Mouse (Mus musculus): ENCODE measurements around the gene Focad. TPM values are rescaled to one million over a fixed set of nuclear protein-coding genes. Genes with fewer than 3 reads are reported as not detected.
"Not testable (repeated sequence)": the region's sequence is repeated elsewhere in the genome, so short reads cannot be mapped to it uniquely, and the experiment has no call there.

The Focad gene
- polyA plus RNA-seq, 1 experiment from 2014 or later: 17.4 TPM

- 2% methylated on average over 4 of the region's 4 CpGs for WGBS
- H3K9me3 ChIP-seq (ENCODE audit: control insufficient read depth, low read length): no peaks in the 10 kb centered on the region
These were observed 256.5 kb downstream of the Focad start for GRCm38 (mm10) chr4:88350910-88351309.

GRCm38 (mm10) chr4:88356652-88357051 is 262.2 kb downstream of the Focad start:
- Histone ChIP-seq H3K36me3 (ENCODE audit: control insufficient read depth, insufficient read depth, low read length) (no peaks in the 10 kb centered on the region), H3K4me1 (replicated peaks; ENCODE audit: control insufficient read depth, insufficient read depth, low read length) (no peaks in the 10 kb centered on the region), H3K27me3 (replicated peaks; ENCODE audit: control insufficient read depth, insufficient read depth, low read length) (no peaks in the 10 kb centered on the region), H3K4me3 (ENCODE audit: low read depth, low read length) (no peak overlapping the region), H3K27ac (ENCODE audit: low read depth) (no peak overlapping the region), H3K4me2 (ENCODE audit: low read length) (no peak overlapping the region), H3K9ac (ENCODE audit: low read length) (no peak overlapping the region), H3K9me3 (ENCODE audit: control insufficient read depth, low read length) (no peaks in the 10 kb centered on the region)
- ATAC-seq (replicated peaks; ENCODE audit: low FRiP score, low TSS enrichment, low read depth) (no peak), DNase-seq (ENCODE audit: low spot score) (no peak)
- WGBS: 77% methylated on average over 2 of the region's 2 CpGs

More at GRCm38 (mm10) chr4:88350910-88351309, 256.5 kb downstream of the Focad start:
- Histone ChIP-seq H3K4me3 (ENCODE audit: low read depth, low read length) (no peak overlapping the region), H3K4me1 (replicated peaks; ENCODE audit: control insufficient read depth, insufficient read depth, low read length) (no peaks in the 10 kb centered on the region), H3K9ac (ENCODE audit: low read length) (no peak overlapping the region), H3K27me3 (replicated peaks; ENCODE audit: control insufficient read depth, insufficient read depth, low read length) (no peaks in the 10 kb centered on the region), H3K27ac (ENCODE audit: low read depth) (no peak overlapping the region), H3K4me2 (ENCODE audit: low read length) (no peak overlapping the region), H3K36me3 (ENCODE audit: control insufficient read depth, insufficient read depth, low read length) (no peaks in the 10 kb centered on the region)
- DNase-seq (ENCODE audit: low spot score): peak; percentile 72
- peak; percentile 68; the same call in 1 of the 2 replicates for ATAC-seq (replicated peaks; ENCODE audit: low FRiP score, low TSS enrichment, low read depth)

GRCm38 (mm10) chr4:88357431-88357830 is 263.0 kb downstream of the Focad start:
- Histone ChIP-seq H3K27ac (ENCODE audit: low read depth) (no peak overlapping the region), H3K9ac (ENCODE audit: low read length) (no peak overlapping the region), H3K4me3 (ENCODE audit: low read depth, low read length) (no peak overlapping the region), H3K4me2 (ENCODE audit: low read length) (no peak overlapping the region), H3K4me1 (replicated peaks; ENCODE audit: control insufficient read depth, insufficient read depth, low read length) (no peaks in the 10 kb centered on the region), H3K36me3 (ENCODE audit: control insufficient read depth, insufficient read depth, low read length) (no peaks in the 10 kb centered on the region), H3K9me3 (ENCODE audit: control insufficient read depth, low read length) (no peaks in the 10 kb centered on the region), H3K27me3 (replicated peaks; ENCODE audit: control insufficient read depth, insufficient read depth, low read length) (no peaks in the 10 kb centered on the region)
- DNase-seq (ENCODE audit: low spot score) (no peak), ATAC-seq (replicated peaks; ENCODE audit: low FRiP score, low TSS enrichment, low read depth) (no peak)
- WGBS: 77% methylated on average over 3 of the region's 3 CpGs

GRCm38 (mm10) chr4:88369951-88370350 is 275.5 kb downstream of the Focad start:
- DNase-seq (ENCODE audit: low spot score) (no peak), ATAC-seq (replicated peaks; ENCODE audit: low FRiP score, low TSS enrichment, low read depth) (no peak)
- Histone ChIP-seq H3K9ac (ENCODE audit: low read length) (no peak overlapping the region), H3K36me3 (ENCODE audit: control insufficient read depth, insufficient read depth, low read length) (no peaks in the 10 kb centered on the region), H3K4me3 (ENCODE audit: low read depth, low read length) (no peak overlapping the region), H3K27ac (ENCODE audit: low read depth) (no peak overlapping the region), H3K9me3 (ENCODE audit: control insufficient read depth, low read length) (no peaks in the 10 kb centered on the region), H3K4me1 (replicated peaks; ENCODE audit: control insufficient read depth, insufficient read depth, low read length) (no peaks in the 10 kb centered on the region), H3K27me3 (replicated peaks; ENCODE audit: control insufficient read depth, insufficient read depth, low read length) (no peaks in the 10 kb centered on the region), H3K4me2 (ENCODE audit: low read length) (no peak overlapping the region)
- 86% methylated on average over 6 of the region's 6 CpGs for WGBS

GRCm38 (mm10) chr4:88370819-88371218 is 276.4 kb downstream of the Focad start:
- Histone ChIP-seq H3K27ac (ENCODE audit: low read depth) (no peak overlapping the region), H3K9ac (ENCODE audit: low read length) (no peak overlapping the region), H3K36me3 (ENCODE audit: control insufficient read depth, insufficient read depth, low read length) (no peaks in the 10 kb centered on the region), H3K4me2 (ENCODE audit: low read length) (no peak overlapping the region), H3K9me3 (ENCODE audit: control insufficient read depth, low read length) (no peaks in the 10 kb centered on the region), H3K27me3 (replicated peaks; ENCODE audit: control insufficient read depth, insufficient read depth, low read length) (no peaks in the 10 kb centered on the region), H3K4me3 (ENCODE audit: low read depth, low read length) (no peak overlapping the region), H3K4me1 (replicated peaks; ENCODE audit: control insufficient read depth, insufficient read depth, low read length) (no peaks in the 10 kb centered on the region)
- no peak for ATAC-seq (replicated peaks; ENCODE audit: low FRiP score, low TSS enrichment, low read depth)
- DNase-seq (ENCODE audit: low spot score): no peak
- WGBS: 94% methylated on average over 8 of the region's 8 CpGs

GRCm38 (mm10) chr4:88372293-88373224 is 278.1 kb downstream of the Focad start:
- ATAC-seq (replicated peaks; ENCODE audit: low FRiP score, low TSS enrichment, low read depth) (no peak), DNase-seq (ENCODE audit: low spot score) (no peak)
- H3K36me3 ChIP-seq (ENCODE audit: control insufficient read depth, insufficient read depth, low read length): no peaks in the 10 kb centered on the region
- no peaks in the 10 kb centered on the region for H3K4me1 ChIP-seq (replicated peaks; ENCODE audit: control insufficient read depth, insufficient read depth, low read length)
- WGBS: 87% methylated on average over 18 of the region's 18 CpGs
- H3K9ac ChIP-seq (ENCODE audit: low read length): no peak overlapping the region
- no peak overlapping the region for H3K27ac ChIP-seq (ENCODE audit: low read depth)
- no peak overlapping the region for H3K4me2 ChIP-seq (ENCODE audit: low read length)
- no peaks in the 10 kb centered on the region for H3K27me3 ChIP-seq (replicated peaks; ENCODE audit: control insufficient read depth, insufficient read depth, low read length)
- no peak overlapping the region for H3K4me3 ChIP-seq (ENCODE audit: low read depth, low read length)
- no peaks in the 10 kb centered on the region for H3K9me3 ChIP-seq (ENCODE audit: control insufficient read depth, low read length)

GRCm38 (mm10) chr4:88390036-88390435 is 295.6 kb downstream of the Focad start:
- Histone ChIP-seq H3K9ac (ENCODE audit: low read length) (no peak overlapping the region), H3K27ac (ENCODE audit: low read depth) (no peak overlapping the region), H3K4me3 (ENCODE audit: low read depth, low read length) (no peak overlapping the region), H3K27me3 (replicated peaks; ENCODE audit: control insufficient read depth, insufficient read depth, low read length) (no peaks in the 10 kb centered on the region), H3K9me3 (ENCODE audit: control insufficient read depth, low read length) (no peaks in the 10 kb centered on the region), H3K36me3 (ENCODE audit: control insufficient read depth, insufficient read depth, low read length) (no peaks in the 10 kb centered on the region), H3K4me2 (ENCODE audit: low read length) (no peak overlapping the region), H3K4me1 (replicated peaks; ENCODE audit: control insufficient read depth, insufficient read depth, low read length) (no peaks in the 10 kb centered on the region)
- 67% methylated on average over 1 of the region's 1 CpGs for WGBS
- ATAC-seq (replicated peaks; ENCODE audit: low FRiP score, low TSS enrichment, low read depth) (no peak), DNase-seq (ENCODE audit: low spot score) (no peak)

GRCm38 (mm10) chr4:88390596-88390995 is 296.2 kb downstream of the Focad start:
- 76% methylated on average over 1 of the region's 1 CpGs for WGBS
- H3K4me3 ChIP-seq (ENCODE audit: low read depth, low read length); H3K27ac ChIP-seq (ENCODE audit: low read depth); H3K9ac ChIP-seq (ENCODE audit: low read length); H3K9me3 ChIP-seq (ENCODE audit: control insufficient read depth, low read length); H3K36me3 ChIP-seq (ENCODE audit: control insufficient read depth, insufficient read depth, low read length); H3K4me2 ChIP-seq (ENCODE audit: low read length); DNase-seq (ENCODE audit: low spot score); H3K4me1 ChIP-seq (replicated peaks; ENCODE audit: control insufficient read depth, insufficient read depth, low read length); ATAC-seq (replicated peaks; ENCODE audit: low FRiP score, low TSS enrichment, low read depth); H3K27me3 ChIP-seq (replicated peaks; ENCODE audit: control insufficient read depth, insufficient read depth, low read length): not testable (repeated sequence)

- Histone ChIP-seq H3K27ac (ENCODE audit: low read depth) (no peak overlapping the region), H3K9me3 (ENCODE audit: control insufficient read depth, low read length) (no peaks in the 10 kb centered on the region), H3K4me2 (ENCODE audit: low read length) (no peak overlapping the region), H3K4me3 (ENCODE audit: low read depth, low read length) (no peak overlapping the region), H3K9ac (ENCODE audit: low read length) (no peak overlapping the region), H3K27me3 (replicated peaks; ENCODE audit: control insufficient read depth, insufficient read depth, low read length) (no peaks in the 10 kb centered on the region), H3K4me1 (replicated peaks; ENCODE audit: control insufficient read depth, insufficient read depth, low read length) (no peaks in the 10 kb centered on the region), H3K36me3 (ENCODE audit: control insufficient read depth, insufficient read depth, low read length) (no peaks in the 10 kb centered on the region)
- DNase-seq (ENCODE audit: low spot score) (no peak), ATAC-seq (replicated peaks; ENCODE audit: low FRiP score, low TSS enrichment, low read depth) (no peak)
- WGBS: 92% methylated on average over 3 of the region's 3 CpGs
These were observed 301.3 kb downstream of the Focad start for GRCm38 (mm10) chr4:88395717-88396116.
